Mouse (Mus musculus) hindbrain, embryonic 16.5 days (tissue): ENCODE measurements around the gene Ikzf1. TPM values are rescaled to one million over a fixed set of nuclear protein-coding genes. Genes with fewer than 3 reads are reported as not detected.

Source experiments
- ATAC-seq: fragments of 200-750 bp; cut with Nextera tagmentation; 2 replicates; pipeline ENCODE4 v1.8.0; 2017; ENCODE audit warnings: moderate TSS enrichment, moderate library complexity
- H3K27ac ChIP-seq: fragments of 300-500 bp; sonication (generic); 2 replicates; pipeline ENCODE4 v1.5.1; 2014; ENCODE audit warnings: low read depth, mild to moderate bottlenecking, control low read depth, low read length, moderate library complexity
- H3K27me3 ChIP-seq: fragments of 300-500 bp; sonication (generic); replicated peaks from 2 replicates; pipeline ENCODE4 v1.6.1; 2014; ENCODE audit warnings: low read length; ENCODE audit not compliant: control insufficient read depth, insufficient read depth
- H3K36me3 ChIP-seq: fragments of 300-500 bp; sonication (generic); 2 replicates; pipeline ENCODE4 v1.6.1; 2014; ENCODE audit warnings: mild to moderate bottlenecking, low read length, moderate library complexity, mixed read lengths; ENCODE audit not compliant: control insufficient read depth, insufficient read depth
- H3K4me1 ChIP-seq: fragments of 300-500 bp; sonication (generic); 2 replicates; pipeline ENCODE4 v1.6.1; 2014; ENCODE audit warnings: low read depth, low read length; ENCODE audit not compliant: control insufficient read depth, insufficient read depth
- H3K4me2 ChIP-seq: fragments of 300-500 bp; sonication (generic); 2 replicates; pipeline ENCODE4 v1.6.1; 2014; ENCODE audit warnings: mild to moderate bottlenecking, low read length, control low read depth, moderate library complexity
- H3K4me3 ChIP-seq: fragments of 300-500 bp; sonication (generic); 2 replicates; pipeline ENCODE4 v1.5.1; 2014; ENCODE audit warnings: mild to moderate bottlenecking, low read length, control low read depth, moderate library complexity
- H3K9ac ChIP-seq: fragments of 300-500 bp; sonication (generic); 2 replicates; pipeline ENCODE4 v1.6.1; 2014; ENCODE audit warnings: low read depth, mild to moderate bottlenecking, control low read depth, low read length, moderate library complexity
- H3K9me3 ChIP-seq: fragments of 300-500 bp; sonication (generic); 2 replicates; pipeline ENCODE4 v1.6.1; 2014; ENCODE audit warnings: mild to moderate bottlenecking, low read length, moderate library complexity; ENCODE audit not compliant: control insufficient read depth
- WGBS: fragments of 180-500 bp; shearing (Covaris S2); extraction: QIAGEN DNeasy Blood & Tissue Kit; methylation state at CpG from one replicate; pipeline ENCODE4 v1.1.7; 2014; 5-methylcytosine and 5-hydroxymethylcytosine counted together
- polyA plus RNA-seq: library from polyadenylated mRNA; unstranded; fragments of >200 nt; fragmentation: Nextera tagmentation; extraction: Ambion mirVana; gene quantifications from 2 replicates; pipeline ENCODE4 v1.2.1, GENCODE M21; 2015

The Ikzf1 gene
- polyA plus RNA-seq, 1 experiment from 2014 or later: 1.3 TPM

DNA sequence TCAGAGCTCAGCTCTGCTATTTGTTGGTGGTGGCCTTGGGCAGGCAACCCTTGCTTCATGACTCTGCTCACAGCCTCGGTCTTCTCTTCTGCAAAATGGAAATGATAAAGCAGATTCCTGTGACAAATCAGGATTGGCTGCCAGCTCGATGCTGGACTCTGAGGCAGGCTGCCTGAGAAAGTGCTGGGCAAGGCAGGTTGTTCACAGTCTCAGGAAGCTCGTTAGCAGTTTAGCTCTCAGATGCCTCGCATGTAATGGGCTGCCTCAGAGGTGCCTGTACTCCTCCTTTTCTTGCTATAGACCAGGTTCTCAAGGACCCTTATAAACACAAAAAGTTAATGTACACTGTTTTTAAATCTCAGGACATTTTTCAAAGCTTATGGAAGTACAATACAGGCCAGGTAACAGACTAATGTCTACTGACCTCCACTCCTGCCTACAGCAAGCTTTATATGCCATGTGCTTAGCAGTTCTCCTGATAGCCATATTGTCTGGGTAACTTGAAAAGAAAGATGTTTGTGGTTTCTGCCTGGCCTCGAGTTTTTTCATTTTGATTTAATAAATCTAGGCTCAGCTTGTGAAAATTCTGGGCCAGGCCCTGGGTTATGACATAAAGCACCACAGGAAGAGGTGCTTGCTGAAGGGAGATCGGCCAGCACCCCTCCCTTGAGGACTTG is 10.5 kb downstream of the Ikzf1 start:
- 73% methylated on average over 6 of the region's 6 CpGs for WGBS
- no peaks in the 10 kb centered on the region for H3K36me3 ChIP-seq
- H3K4me2 ChIP-seq: no peak overlapping the region
- no peak for ATAC-seq
- H3K27ac ChIP-seq: no peak overlapping the region
- no peaks in the 10 kb centered on the region for H3K4me1 ChIP-seq
- H3K9me3 ChIP-seq: no peaks in the 10 kb centered on the region
- no peaks in the 10 kb centered on the region for H3K27me3 ChIP-seq
- no peak overlapping the region for H3K4me3 ChIP-seq
- no peak overlapping the region for H3K9ac ChIP-seq

DNA sequence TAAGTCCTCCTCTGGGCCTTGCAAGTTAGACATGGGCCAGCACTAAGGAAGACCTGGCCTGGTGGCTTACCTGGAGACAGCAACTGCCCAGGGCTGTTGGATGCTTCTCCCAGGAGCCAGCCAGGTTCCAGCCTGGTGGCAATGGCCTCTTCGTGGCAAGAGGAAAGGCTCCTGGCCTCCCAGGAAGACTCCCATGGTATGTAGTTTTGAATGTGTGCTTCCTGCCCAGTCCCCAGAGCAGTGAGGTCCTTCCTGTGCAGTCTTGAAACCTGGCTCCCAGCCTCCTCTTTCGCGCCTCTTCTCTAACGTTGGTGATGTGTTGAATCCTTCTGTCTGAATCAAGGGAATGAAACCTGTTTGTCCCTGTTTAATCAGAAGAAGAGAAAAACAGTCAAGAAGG is 11.1 kb downstream of the Ikzf1 start:
- Histone ChIP-seq H3K27me3 (no peaks in the 10 kb centered on the region), H3K27ac (no peak overlapping the region), H3K9ac (no peak overlapping the region), H3K4me2 (no peak overlapping the region), H3K4me3 (no peak overlapping the region), H3K36me3 (no peaks in the 10 kb centered on the region), H3K9me3 (no peaks in the 10 kb centered on the region), H3K4me1 (no peaks in the 10 kb centered on the region)
- WGBS: 92% methylated on average over 4 of the region's 4 CpGs
- ATAC-seq: no peak

- WGBS: 93% methylated on average over 3 of the region's 3 CpGs
- H3K4me2 ChIP-seq: no peak overlapping the region
- ATAC-seq: no peak
- no peaks in the 10 kb centered on the region for H3K9me3 ChIP-seq
- no peak overlapping the region for H3K27ac ChIP-seq
- no peak overlapping the region for H3K4me3 ChIP-seq
- no peaks in the 10 kb centered on the region for H3K27me3 ChIP-seq
- no peak overlapping the region for H3K9ac ChIP-seq
- no peaks in the 10 kb centered on the region for H3K4me1 ChIP-seq
- no peaks in the 10 kb centered on the region for H3K36me3 ChIP-seq
Observed at GRCm38 (mm10) chr11:11696814-11697213, 12.0 kb downstream of the Ikzf1 start.

- Histone ChIP-seq H3K27ac (no peak overlapping the region), H3K4me3 (no peak overlapping the region), H3K4me1 (no peaks in the 10 kb centered on the region), H3K27me3 (no peaks in the 10 kb centered on the region), H3K36me3 (no peaks in the 10 kb centered on the region), H3K9me3 (no peaks in the 10 kb centered on the region), H3K4me2 (no peak overlapping the region), H3K9ac (no peak overlapping the region)
- no peak for ATAC-seq
- WGBS: 75% methylated on average over 6 of the region's 6 CpGs
Observed at GRCm38 (mm10) chr11:11701378-11701777, 16.6 kb downstream of the Ikzf1 start.

DNA sequence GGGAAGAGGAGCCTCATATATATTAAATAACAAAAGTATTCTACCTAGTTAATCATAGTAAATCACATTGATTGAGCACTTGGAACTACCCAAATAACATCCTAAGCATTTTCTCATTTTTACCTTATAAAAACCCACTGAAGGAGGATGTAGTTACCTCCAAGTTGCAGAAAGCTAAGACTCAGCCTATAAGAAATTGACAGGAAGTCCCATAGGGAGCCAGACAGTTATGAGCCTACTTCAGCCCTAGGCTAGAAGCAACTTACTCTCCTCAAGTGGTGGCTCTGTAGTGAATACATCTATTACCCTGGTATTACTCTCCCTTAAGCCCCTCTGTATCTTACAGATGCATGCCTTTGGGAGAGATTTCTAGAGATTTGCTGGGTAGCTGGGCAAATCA is 19.0 kb downstream of the Ikzf1 start:
- no peaks in the 10 kb centered on the region for H3K4me1 ChIP-seq
- H3K9ac ChIP-seq: no peak overlapping the region
- H3K4me3 ChIP-seq: no peak overlapping the region
- no peaks in the 10 kb centered on the region for H3K9me3 ChIP-seq
- ATAC-seq: no peak
- no peak overlapping the region for H3K4me2 ChIP-seq
- no peak overlapping the region for H3K27ac ChIP-seq
- no peaks in the 10 kb centered on the region for H3K36me3 ChIP-seq
- H3K27me3 ChIP-seq: no peaks in the 10 kb centered on the region

GRCm38 (mm10) chr11:11708154-11708719 is 23.4 kb downstream of the Ikzf1 start:
- 90% methylated on average over 9 of the region's 9 CpGs for WGBS
- no peaks in the 10 kb centered on the region for H3K4me1 ChIP-seq
- H3K4me3 ChIP-seq: no peak overlapping the region
- H3K9ac ChIP-seq: no peak overlapping the region
- H3K27me3 ChIP-seq: no peaks in the 10 kb centered on the region
- no peak overlapping the region for H3K27ac ChIP-seq
- no peak for ATAC-seq
- no peak overlapping the region for H3K4me2 ChIP-seq
- H3K36me3 ChIP-seq: no peaks in the 10 kb centered on the region
- H3K9me3 ChIP-seq: no peaks in the 10 kb centered on the region

DNA sequence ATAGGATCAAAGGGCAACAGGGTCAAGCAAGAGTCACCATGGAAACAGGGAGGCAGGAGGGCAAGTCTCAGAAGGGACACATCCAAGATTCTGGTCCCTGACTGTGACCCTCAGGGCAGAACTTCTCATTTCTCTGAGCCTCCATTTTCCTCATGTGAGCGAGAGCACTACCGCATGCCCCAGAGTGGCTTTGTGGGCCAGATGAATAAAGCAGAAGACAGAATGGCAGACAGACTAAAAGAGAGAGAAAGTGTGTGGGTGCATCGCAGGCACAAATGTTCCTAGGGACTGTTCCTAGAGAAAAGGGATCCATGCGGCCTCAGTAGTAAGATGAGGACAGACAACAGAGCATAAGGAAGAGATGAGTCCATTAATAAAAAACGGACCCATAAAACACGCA is 24.5 kb downstream of the Ikzf1 start:
- Histone ChIP-seq H3K4me1 (no peaks in the 10 kb centered on the region), H3K27me3 (no peaks in the 10 kb centered on the region), H3K9me3 (no peaks in the 10 kb centered on the region), H3K36me3 (no peaks in the 10 kb centered on the region), H3K4me3 (no peak overlapping the region), H3K27ac (no peak overlapping the region), H3K4me2 (no peak overlapping the region), H3K9ac (no peak overlapping the region)
- 89% methylated on average over 6 of the region's 6 CpGs for WGBS
- no peak for ATAC-seq

GRCm38 (mm10) chr11:11710718-11711117 is 25.9 kb downstream of the Ikzf1 start:
- no peak for ATAC-seq
- Histone ChIP-seq H3K4me1 (no peaks in the 10 kb centered on the region), H3K4me2 (no peak overlapping the region), H3K9me3 (no peaks in the 10 kb centered on the region), H3K4me3 (no peak overlapping the region), H3K9ac (no peak overlapping the region), H3K36me3 (no peaks in the 10 kb centered on the region), H3K27ac (no peak overlapping the region), H3K27me3 (no peaks in the 10 kb centered on the region)

- H3K9ac ChIP-seq: no peak overlapping the region
- no peaks in the 10 kb centered on the region for H3K36me3 ChIP-seq
- WGBS: 72% methylated on average over 7 of the region's 7 CpGs
Observed at GRCm38 (mm10) chr11:11711748-11712147, 26.9 kb downstream of the Ikzf1 start.

More at GRCm38 (mm10) chr11:11711748-11712147, 26.9 kb downstream of the Ikzf1 start:
- Histone ChIP-seq H3K27me3 (no peaks in the 10 kb centered on the region), H3K4me3 (no peak overlapping the region), H3K4me1 (no peaks in the 10 kb centered on the region), H3K9me3 (no peaks in the 10 kb centered on the region), H3K27ac (no peak overlapping the region), H3K4me2 (no peak overlapping the region)
- ATAC-seq: no peak
